Mouse (Mus musculus) embryo, embryonic 10.5 days (tissue): ENCODE measurements at regions not wholly inside any gene's neighbourhood (a gene's known extent, or its start where the extent isn't known, plus 50 kb on each side); places are given as distances from the start of the nearest gene placed in this dataset.
A peak's percentile ranks its signal among the peaks of the same experiment; 100 is the strongest.

Experiments used
- DNase-seq: peaks from one replicate; pipeline ENCODE4 v3.0.0-alpha.2; 2015; ENCODE audit warnings: low spot score

DNA sequence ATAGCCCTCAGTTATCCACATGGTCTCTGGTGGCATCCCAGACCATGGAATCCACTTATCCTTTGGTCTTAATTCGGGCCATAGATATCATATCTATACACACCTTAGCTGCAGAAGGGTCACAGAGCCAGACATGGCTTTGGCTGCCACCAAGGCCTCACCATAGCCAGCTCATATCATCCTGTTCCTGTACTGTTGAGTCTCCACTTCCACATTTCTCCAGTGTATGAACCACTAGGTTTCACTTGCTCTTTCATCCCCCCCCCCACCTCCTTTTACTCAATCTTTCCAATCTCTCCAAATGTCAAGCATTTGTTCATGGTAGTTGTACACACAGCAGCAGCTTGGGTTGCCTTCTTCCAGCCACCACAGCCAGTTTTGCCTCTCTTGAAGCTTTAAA, 589.2 kb downstream of the 1190002N15Rik start:
- DNase-seq: no peak

DNA sequence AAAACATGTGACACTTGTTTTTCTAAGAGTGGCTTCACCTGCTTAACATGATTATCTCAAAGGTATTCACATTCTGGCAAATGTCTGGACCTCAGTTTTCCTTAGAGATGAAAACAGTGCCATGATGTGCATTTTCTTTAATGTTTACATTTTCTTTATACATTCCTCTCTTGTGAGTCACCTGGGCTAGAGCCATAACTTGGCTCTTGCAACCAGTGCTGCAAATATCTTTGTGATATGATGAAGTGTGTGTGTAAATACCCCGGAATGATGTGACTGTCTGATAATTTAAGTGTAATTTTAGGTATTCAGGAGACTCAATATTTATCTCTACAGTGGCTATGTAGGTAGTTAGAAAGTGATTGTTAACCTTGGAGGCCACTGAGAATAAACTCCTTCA, 590.8 kb downstream of the 1190002N15Rik start:
- no peak for DNase-seq

DNA sequence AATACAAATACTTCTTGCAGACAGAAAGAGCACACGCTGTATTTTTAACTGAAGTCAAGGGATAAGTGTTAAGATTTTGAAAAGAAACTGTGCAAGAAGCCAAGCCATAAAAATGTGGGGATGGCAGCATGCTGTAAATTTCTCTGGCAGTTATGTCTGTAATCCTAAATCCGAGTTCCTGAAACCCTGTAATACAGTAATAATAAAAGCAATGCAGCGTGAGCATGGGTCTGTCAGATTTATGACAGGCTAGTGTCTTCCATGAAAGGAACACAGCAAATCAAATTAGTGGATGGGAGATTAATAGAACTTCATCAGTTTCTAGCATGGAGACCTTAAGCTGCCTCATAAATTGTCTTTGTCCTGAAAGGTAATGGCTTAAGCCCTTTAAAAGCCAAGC, 597.7 kb downstream of the 1190002N15Rik start:
- DNase-seq: no peak

DNA sequence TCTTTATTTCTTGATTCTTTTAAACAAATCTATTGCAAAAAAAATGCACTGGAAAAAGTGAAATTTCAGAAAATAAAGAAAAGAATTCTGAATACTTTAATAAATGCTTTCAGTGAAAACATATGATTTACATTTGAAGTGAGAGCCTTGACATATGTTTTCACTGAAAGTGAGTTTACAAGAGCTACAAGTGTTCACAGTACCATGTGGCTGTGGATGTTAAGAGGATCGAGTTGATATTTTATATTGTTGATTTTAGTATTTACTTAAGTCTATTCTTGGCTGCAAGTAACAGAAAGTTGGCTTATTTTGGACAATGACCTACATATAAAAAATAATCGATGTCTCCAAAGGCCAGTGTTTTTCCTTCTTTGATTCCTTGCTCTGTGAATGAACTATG, 607.2 kb downstream of the 1190002N15Rik start:
- DNase-seq: no peak

DNA sequence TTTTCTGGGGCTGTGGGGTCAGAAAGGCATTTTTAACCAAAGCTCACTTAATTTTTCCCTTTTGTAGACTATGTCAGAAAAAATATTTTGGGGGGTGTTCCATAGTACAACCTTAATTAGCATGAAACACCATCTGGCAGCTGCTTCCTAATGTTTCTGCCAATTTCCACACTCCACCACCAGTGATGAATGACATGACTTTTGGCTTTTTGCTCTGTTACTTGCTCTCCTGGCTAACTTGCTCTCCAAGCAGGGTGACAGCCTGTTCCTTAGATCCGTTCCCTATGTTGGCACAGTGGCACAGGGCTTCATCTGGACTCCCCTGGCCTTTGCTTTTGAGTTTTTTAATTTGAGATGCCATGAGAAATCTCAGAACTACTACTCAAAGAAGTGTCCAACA, 648.6 kb downstream of the 1190002N15Rik start:
- no peak for DNase-seq

DNA sequence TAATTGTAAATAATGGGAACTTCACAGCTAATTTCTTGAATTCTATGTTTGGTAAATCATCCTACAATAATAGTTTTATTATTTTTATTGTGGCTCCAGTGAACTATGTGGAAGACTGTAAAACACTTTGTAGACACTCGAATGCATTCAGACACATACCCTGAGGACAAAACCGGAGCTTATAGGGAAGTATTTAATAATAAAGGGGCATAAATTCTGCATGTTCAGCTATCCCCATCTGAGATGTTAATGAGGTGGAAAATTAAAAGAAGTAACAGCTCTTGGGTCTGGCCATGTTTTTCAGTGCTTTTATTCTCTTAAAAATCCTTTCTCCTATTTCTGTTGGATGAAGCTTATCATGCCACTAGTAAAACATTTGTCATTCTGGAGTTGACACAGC, 657.8 kb downstream of the 1190002N15Rik start:
- no peak for DNase-seq

DNA sequence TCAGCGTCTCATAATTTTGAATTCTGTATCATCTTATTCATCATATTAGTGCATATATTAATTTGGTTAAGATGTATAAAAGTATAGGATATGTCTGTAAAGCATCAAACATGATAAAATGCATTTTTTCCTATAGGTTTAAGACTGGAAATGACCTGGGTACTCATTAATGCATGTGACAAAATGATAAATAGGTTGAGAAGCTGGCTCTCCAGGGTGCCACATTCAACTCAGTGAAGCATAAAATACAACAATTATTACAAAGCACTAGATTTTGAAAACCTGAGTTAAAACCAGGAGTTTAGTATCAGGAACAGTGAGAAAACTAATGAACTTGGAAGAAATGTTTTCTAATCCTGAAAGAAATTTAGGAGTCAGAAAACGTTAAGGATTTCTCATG, 658.3 kb downstream of the 1190002N15Rik start:
- DNase-seq: peak; percentile 24

DNA sequence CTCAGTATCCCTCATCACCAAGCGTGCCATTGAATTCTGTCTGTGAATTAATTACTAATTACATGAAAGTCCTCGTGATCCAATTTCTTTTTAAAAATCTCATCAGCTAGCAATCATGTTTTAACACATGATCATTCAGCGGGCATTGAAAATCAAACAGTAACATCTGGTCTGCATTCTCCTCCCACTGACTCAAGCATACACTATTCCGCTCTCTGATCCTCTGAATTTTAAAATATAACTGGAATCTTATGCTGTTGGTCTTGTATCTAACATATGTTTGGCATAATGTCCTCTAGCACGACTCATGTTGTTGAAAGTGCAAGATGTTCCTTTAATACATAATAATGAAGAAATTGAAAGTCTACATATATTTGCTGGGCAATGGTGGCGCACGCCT, 667.1 kb downstream of the 1190002N15Rik start:
- no peak for DNase-seq

DNA sequence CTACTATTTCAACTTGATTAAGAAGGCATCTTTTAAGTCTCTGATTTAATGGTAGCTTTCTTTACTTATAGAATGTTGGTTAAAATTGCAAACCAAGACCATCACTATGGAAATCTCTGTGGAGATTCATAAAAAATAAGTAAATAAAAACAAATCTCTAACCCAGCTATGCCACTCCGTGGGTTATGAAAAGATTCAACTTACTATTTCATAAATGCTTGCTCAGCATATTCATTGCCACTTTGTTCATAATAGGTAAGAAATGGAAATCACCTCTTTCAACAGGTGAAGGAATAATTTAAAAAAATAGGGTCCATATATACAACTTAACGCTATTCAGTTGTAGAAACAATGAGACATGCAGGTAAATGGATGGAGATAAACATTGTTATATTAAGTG, 679.9 kb downstream of the 1190002N15Rik start:
- DNase-seq: no peak

DNA sequence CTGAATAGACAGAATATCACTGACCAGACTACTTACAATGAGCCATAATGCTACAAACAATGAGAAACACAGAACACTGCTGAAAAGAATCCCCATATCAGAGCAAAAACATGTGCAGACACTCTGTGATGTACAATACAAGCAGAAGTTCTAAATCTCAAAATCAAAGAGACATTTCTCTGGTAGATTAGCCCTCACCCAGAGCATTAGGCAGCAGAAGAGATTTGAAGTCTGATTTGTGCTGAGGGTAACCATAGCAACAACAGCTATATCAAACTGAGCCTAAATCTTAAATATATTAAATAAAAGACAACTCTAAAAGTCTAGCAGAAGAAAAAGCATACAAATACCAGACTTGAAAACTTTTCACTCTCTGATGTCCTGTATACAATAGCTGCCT, 691.5 kb downstream of the 1190002N15Rik start:
- no peak for DNase-seq

DNA sequence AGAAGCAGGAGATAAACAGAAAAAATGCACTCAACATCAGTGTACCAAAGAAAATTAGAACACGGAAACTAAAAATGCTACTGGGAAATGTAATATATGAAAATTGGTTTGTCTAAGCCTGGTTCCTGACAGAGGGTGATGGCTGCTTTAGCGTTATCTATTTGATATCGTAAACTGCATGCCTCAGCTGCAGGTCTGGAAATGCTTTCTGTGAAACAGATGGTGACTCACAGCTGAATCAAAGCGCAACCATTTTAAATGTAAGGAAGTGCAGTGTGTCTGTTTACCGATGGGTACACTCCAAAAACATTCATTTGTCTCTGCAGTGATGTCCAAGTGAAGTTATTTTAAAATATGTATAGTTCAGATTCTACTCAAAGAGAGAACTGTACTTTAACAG, 694.0 kb downstream of the 1190002N15Rik start:
- no peak for DNase-seq
